Mouse (Mus musculus) lung, postnatal 0 days (tissue): Measurements from ENCODE around the gene Itpa. TPM values are rescaled to one million over a fixed set of nuclear protein-coding genes. Genes with fewer than 3 reads are reported as not detected.
A peak's percentile ranks its signal among the peaks of the same experiment; 100 is the strongest.

ENCODE experiments used
- ATAC-seq: fragments of 200-750 bp; cut with Nextera tagmentation; 2 replicates; pipeline ENCODE4 v1.8.0; 2017; ENCODE audit warnings: moderate library complexity
- DNase-seq: peaks from one replicate; pipeline ENCODE4 v3.0.0-alpha.2; 2016; ENCODE audit warnings: low spot score
- H3K27ac ChIP-seq: fragments of 300-500 bp; sonication (generic); 2 replicates; pipeline ENCODE4 v1.5.1; 2014; ENCODE audit warnings: antibody characterized with exemption, mild to moderate bottlenecking, low read length, mixed read lengths
- H3K27me3 ChIP-seq: fragments of 300-500 bp; sonication (generic); replicated peaks from 2 replicates; pipeline ENCODE4 v1.6.1; 2014; ENCODE audit warnings: low read length, mixed read lengths; ENCODE audit not compliant: insufficient read depth
- H3K36me3 ChIP-seq: fragments of 300-500 bp; sonication (generic); 2 replicates; pipeline ENCODE4 v1.6.1; 2014; ENCODE audit warnings: low read length, mixed read lengths; ENCODE audit not compliant: insufficient read depth
- H3K4me1 ChIP-seq: fragments of 300-500 bp; sonication (generic); 2 replicates; pipeline ENCODE4 v1.6.1; 2014; ENCODE audit warnings: antibody characterized with exemption, low read depth, low read length, mixed read lengths; ENCODE audit not compliant: insufficient read depth
- H3K4me2 ChIP-seq: fragments of 300-500 bp; sonication (generic); replicated peaks from 2 replicates; pipeline ENCODE4 v1.6.1; 2014; ENCODE audit warnings: low read depth, mild to moderate bottlenecking, low read length, moderate library complexity, mixed read lengths
- H3K4me3 ChIP-seq: fragments of 300-500 bp; sonication (generic); 2 replicates; pipeline ENCODE4 v1.5.1; 2014; ENCODE audit warnings: low read depth, low read length
- H3K9ac ChIP-seq: fragments of 300-500 bp; sonication (generic); replicated peaks from 2 replicates; pipeline ENCODE4 v1.6.1; 2014; ENCODE audit warnings: low read depth, mild to moderate bottlenecking
- H3K9me3 ChIP-seq: fragments of 300-500 bp; sonication (generic); 2 replicates; pipeline ENCODE4 v1.6.1; 2016; ENCODE audit warnings: low read length, mixed read lengths
- CTCF ChIP-seq: IDR thresholded peaks from 2 replicates; pipeline ENCODE4 v1.5.1; 2016; ENCODE audit warnings: antibody characterized with exemption, mild to moderate bottlenecking
- EP300 ChIP-seq: IDR thresholded peaks from 2 replicates; pipeline ENCODE4 v1.6.1; 2016; ENCODE audit warnings: antibody characterized with exemption, mild to moderate bottlenecking, control low read depth
- WGBS: fragments of 180-500 bp; shearing (Covaris S2); extraction: QIAGEN DNeasy Blood & Tissue Kit; methylation state at CpG from one replicate; pipeline ENCODE4 v1.1.7; 2014; 5-methylcytosine and 5-hydroxymethylcytosine counted together
- polyA plus RNA-seq: library from polyadenylated mRNA; unstranded; fragments of >200 nt; fragmentation: Nextera tagmentation; extraction: Ambion mirVana; gene quantifications from 2 replicates; pipeline ENCODE4 v1.2.1, GENCODE M21; 2015

The Itpa gene
- polyA plus RNA-seq, 1 experiment from 2014 or later, result 51.1 TPM

DNA sequence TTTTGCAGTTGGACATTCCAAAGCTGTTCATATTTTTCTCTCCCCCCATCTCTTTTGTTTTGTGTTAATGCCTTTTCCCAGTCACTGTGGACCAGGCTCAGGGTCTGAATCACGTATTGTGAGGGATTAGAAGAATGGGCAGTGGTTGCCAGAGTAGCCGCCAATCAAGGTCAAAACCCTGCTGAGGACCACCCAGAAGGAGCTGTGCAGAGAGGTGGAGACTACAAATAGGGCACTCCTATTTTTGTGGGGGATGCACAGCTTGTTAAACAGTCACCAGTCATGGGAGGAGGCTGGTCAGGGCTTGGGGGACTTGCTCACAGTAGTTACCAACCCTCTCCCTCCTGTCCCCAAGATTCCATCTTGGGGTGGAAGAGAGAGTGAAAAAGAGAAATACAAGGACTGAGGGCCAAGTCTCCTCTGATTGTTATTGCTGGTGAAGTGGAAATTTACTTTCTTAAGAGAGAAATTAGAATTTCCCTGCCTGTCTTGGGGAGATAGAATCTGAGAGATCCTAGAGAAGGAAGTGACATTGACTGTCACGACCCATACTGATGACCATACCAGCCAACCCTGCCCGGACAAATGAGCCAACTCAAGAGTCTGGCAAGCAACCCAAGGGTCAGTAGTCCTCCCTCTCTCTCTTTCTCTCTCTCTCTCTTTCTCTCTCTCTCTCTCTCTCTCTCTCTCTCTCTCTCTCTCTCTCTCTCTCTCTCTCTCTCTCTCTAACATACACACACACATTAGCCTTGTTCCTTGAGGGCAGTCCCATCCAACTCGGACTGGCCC is 34.3 kb upstream of the Itpa start:
- H3K9ac ChIP-seq, result no peak overlapping the region
- H3K36me3 ChIP-seq, result no peaks in the 10 kb centered on the region
- no peak overlapping the region for H3K4me2 ChIP-seq
- peaks cover 13% of the 10 kb centered on the region for H3K4me1 ChIP-seq
- ATAC-seq, result no peak
- TF ChIP-seq CTCF, result no peak
- TF ChIP-seq EP300, result no peak
- no peaks in the 10 kb centered on the region for H3K9me3 ChIP-seq
- no peak overlapping the region for H3K27ac ChIP-seq
- WGBS, result 51% methylated on average over 5 of the region's 5 CpGs
- H3K4me3 ChIP-seq, result no peak overlapping the region
- peaks cover 17% of the 10 kb centered on the region for H3K27me3 ChIP-seq
- no peak for DNase-seq

DNA sequence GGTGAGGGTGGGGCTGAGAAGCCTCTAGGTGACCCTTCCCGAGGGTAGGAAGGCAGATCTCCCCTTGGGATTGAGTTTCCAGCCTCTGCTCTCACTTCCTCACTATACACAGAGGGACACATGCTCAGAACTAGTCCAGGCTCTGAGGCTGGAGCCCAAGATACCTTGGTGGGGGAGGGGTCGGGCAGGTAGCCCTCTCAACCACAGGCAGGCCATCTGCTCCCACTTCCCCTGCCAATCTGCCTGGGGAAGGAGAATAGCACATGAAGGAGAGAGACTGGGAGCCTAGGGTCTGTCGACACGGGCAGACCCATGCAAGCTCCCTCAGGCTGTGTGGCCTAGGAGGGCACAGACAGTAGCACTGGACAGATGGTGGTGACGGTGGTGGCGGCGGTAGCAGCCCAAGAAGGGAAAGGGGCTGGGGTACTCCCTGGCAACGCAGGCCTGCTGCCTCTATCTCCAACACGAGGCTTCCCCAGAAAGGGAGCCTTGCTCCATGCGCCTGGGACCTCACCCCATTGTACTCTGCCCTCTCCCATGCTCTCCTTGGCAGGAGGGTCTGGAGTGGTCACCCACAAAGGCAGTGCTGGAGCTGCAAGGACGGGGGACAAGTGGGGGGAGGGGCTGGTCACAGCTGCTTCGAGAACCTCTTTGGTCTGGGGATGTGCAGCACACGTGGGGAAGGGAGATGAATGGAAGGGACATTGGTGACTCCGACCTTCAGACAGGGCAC is 33.2 kb upstream of the Itpa start:
- peak overlapping the region; percentile 33 for H3K4me3 ChIP-seq
- H3K27me3 ChIP-seq, result peaks cover 17% of the 10 kb centered on the region
- ATAC-seq (no peak), DNase-seq (no peak)
- H3K9ac ChIP-seq, result no peak overlapping the region
- H3K4me2 ChIP-seq, result peak overlapping the region; percentile 72
- 30% methylated on average over 14 of the region's 14 CpGs for WGBS
- H3K36me3 ChIP-seq, result no peaks in the 10 kb centered on the region
- TF ChIP-seq CTCF (no peak), EP300 (no peak)
- no peaks in the 10 kb centered on the region for H3K9me3 ChIP-seq
- no peak overlapping the region for H3K27ac ChIP-seq
- H3K4me1 ChIP-seq, result peaks cover 13% of the 10 kb centered on the region

DNA sequence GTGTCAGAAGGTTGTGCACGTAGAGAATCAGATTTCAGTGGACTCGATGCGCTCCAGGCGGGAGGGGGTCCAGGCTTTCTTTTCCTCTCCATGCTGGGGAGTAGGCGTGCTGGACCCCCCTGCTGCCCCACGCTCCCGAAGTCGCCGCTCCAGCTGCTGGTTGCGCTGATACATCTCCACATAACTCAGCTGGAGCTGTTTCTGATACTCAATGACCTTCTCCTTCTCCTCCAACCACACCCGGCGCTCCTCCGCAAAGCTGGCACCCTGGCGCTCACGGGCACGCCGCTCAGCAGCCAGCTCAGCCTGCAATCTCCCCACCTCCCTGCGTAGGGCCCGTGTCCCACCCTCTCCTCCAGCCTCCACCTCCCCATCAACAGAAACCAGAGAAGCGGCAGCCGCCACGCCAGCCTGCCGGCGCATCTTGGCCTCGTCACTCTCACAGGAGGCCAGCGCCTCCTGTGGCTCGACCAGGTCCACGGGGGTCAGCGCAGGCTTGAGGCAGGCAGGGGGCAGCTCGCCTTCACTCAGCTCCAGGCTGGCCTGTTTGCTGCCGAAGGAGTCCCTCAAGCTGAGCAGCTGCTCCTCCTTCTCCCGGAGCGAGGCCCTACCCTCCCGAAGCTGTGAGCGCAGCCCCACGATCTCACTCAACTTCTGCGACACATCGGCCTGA is 32.5 kb upstream of the Itpa start:
- H3K9ac ChIP-seq, result peak overlapping the region; percentile 32; the same call in 1 of the 2 replicates
- WGBS, result 5% methylated on average over 34 of the region's 38 CpGs
- DNase-seq, result peak; percentile 55

DNA sequence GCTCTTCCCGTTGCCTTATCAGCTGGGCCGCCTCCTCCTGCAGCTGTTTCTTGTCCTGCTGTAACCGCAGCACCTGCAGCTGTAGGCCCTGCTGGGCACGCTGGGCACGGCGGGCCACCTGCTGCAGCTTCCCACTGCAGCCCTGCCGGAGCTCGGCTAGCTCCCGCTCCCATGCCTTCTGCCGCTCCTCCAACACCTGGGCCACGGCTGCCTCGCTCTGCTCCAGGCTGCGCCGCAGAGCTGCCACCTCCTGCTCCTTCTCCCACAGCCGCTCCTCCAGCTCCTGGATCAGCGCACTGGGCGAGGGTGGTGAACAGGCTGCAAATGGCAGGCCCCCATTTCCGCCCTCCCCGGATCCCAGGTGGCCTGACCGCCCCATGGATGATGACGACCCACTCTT is 31.6 kb upstream of the Itpa start:
- no peak overlapping the region for H3K9ac ChIP-seq
- no peak overlapping the region; the same call in 1 of the 2 replicates for H3K4me3 ChIP-seq
- TF ChIP-seq CTCF, result no peak
- TF ChIP-seq EP300, result no peak
- ATAC-seq (peak; percentile 26), DNase-seq (no peak)
- H3K27ac ChIP-seq, result no peak overlapping the region
- H3K4me2 ChIP-seq, result peak overlapping the region; percentile 72
- 28% methylated on average over 21 of the region's 21 CpGs for WGBS
- H3K4me1 ChIP-seq, result peaks cover 13% of the 10 kb centered on the region; the same call in 1 of the 2 replicates
- peaks cover 17% of the 10 kb centered on the region for H3K27me3 ChIP-seq
- H3K36me3 ChIP-seq, result no peaks in the 10 kb centered on the region
- no peaks in the 10 kb centered on the region for H3K9me3 ChIP-seq

More for the DNA sequence above, 32.5 kb upstream of the Itpa start:
- H3K4me1 ChIP-seq, result peaks cover 13% of the 10 kb centered on the region
- no peaks in the 10 kb centered on the region for H3K36me3 ChIP-seq
- peak overlapping the region; percentile 72 for H3K4me2 ChIP-seq
- H3K9me3 ChIP-seq, result no peaks in the 10 kb centered on the region
- H3K27ac ChIP-seq, result no peak overlapping the region
- peak; percentile 69 for ATAC-seq
- peaks cover 17% of the 10 kb centered on the region for H3K27me3 ChIP-seq
- TF ChIP-seq CTCF, result peak; percentile 66
- TF ChIP-seq EP300, result no peak
- H3K4me3 ChIP-seq, result peak overlapping the region; percentile 33

DNA sequence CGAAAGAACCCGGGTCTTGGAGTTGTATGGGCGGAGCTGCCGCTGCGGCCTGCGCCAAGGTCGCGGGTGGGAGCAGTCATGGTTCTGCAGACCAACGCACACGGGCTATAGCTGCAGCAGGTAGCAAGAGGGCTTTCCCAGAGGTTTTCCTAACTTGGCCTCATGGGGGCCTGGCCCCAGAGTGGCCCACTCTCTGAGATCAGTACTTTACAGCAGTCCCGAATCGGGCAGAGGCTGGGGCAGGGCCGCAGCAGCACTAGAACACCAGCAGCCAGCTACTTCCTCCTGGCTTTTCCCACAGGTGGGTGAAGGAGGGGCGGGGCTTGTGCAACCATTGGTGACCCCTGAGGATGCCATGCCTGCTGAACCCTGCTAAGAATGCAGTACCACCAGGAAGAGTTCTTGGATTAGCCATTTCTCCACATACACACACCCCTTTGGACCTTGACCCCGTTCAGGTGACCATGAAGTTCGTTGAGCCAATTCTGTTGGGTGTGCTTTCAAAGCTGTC is 29.3 kb upstream of the Itpa start:
- TF ChIP-seq CTCF (no peak), EP300 (no peak)
- Histone ChIP-seq H3K4me2 (no peak overlapping the region), H3K4me1 (peaks cover 13% of the 10 kb centered on the region; the same call in 1 of the 2 replicates), H3K4me3 (no peak overlapping the region), H3K36me3 (no peaks in the 10 kb centered on the region), H3K9me3 (no peaks in the 10 kb centered on the region), H3K27me3 (peaks cover 17% of the 10 kb centered on the region), H3K27ac (no peak overlapping the region), H3K9ac (no peak overlapping the region)
- 35% methylated on average over 16 of the region's 16 CpGs for WGBS
- ATAC-seq (no peak), DNase-seq (no peak)

DNA sequence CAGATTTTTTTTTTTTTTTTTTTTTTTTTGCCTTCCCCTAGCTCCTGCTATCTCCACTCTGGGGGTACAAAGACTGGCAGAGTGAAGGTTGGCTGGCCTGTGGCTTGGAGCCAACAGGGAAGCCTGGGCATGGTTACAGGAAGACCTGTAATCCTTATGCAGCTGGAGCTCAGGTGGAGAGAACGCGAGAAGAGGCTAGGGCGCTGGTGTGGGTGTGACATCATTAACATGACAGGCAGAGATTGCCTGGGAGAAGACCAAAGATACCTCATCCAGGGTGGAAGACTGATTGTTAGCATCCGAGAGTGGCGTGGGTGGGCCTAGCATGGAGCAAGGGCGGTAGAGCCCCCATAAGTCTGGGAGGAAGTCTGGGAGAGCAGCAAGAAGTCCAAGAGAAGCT is 28.1 kb upstream of the Itpa start:
- TF ChIP-seq EP300 (no peak), CTCF (no peak)
- 84% methylated on average over 6 of the region's 6 CpGs for WGBS
- Histone ChIP-seq H3K36me3 (no peaks in the 10 kb centered on the region), H3K9ac (no peak overlapping the region), H3K27me3 (peaks cover 8% of the 10 kb centered on the region; the same call in 1 of the 2 replicates), H3K9me3 (no peaks in the 10 kb centered on the region), H3K4me3 (no peak overlapping the region), H3K4me1 (peaks cover 13% of the 10 kb centered on the region; the same call in 1 of the 2 replicates), H3K4me2 (no peak overlapping the region), H3K27ac (no peak overlapping the region)
- DNase-seq, result no peak
- ATAC-seq, result no peak
